Mouse (Mus musculus): ENCODE measurements around the gene Tgm1.

- TF ChIP-seq CTCF (IDR thresholded peaks at IDR 0.05; ENCODE audit: insufficient read depth, low read depth, low read length), result no peak
- no peak for TF ChIP-seq POLR2A (IDR thresholded peaks at IDR 0.05; ENCODE audit: insufficient read depth, low read depth, low read length)
Measured at GRCm38 (mm10) chr14:55713729-55714122, at the start of gene Tgm1.

All from olfactory bulb, adult 2 months (tissue).